Mouse (Mus musculus): Measurements from ENCODE around the gene Hist1h3h. TPM values are rescaled to one million over a fixed set of nuclear protein-coding genes. Genes with fewer than 3 reads are reported as not detected.

The Hist1h3h gene
- polyA plus RNA-seq (2017; shearing (Covaris generic)): 1 to 10 TPM; 1.7 to 2.2 TPM

DNA sequence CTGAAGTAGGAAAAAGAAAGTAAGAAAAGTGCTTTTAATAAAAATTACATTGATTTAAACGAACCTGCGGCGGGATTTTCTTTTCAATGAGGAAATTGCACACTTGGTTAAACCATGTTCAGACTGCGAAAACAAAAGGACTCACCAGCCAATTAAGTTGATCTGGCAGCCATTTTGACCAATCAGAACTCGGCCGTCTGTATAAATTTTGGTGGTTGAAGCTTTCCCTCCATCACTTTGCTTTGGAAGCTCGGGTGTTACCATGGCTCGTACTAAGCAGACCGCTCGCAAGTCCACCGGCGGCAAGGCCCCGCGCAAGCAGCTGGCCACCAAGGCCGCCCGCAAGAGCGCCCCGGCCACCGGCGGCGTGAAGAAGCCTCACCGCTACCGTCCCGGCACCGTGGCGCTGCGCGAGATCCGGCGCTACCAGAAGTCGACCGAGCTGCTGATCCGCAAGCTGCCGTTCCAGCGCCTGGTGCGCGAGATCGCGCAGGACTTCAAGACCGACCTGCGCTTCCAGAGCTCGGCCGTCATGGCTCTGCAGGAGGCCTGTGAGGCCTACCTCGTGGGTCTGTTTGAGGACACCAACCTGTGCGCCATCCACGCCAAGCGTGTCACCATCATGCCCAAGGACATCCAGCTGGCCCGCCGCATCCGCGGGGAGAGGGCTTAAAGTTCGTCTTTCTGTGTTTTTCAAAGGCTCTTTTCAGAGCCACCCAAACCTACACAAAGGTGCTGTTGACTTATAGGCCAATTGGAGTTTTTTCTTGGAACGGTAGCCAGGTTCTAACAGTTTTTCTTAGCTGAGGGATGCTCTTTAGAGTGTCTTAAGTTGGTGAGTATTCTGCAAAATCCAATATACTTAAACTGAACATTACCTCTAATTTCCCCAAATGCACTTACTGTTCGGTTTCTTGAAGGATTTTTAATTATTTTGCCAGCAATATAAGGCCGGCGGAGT is at the start of gene Hist1h3h:
Gene Hist1h3h, plus strand, starts transcription at position 263 of the 961 bp plus-strand sequence.

GRCm38 (mm10) chr13:21677305-21677704 is 40.2 kb upstream of the Hist1h3h start, which contains the start of gene Olfr1360:
Gene Olfr1360, minus strand, starts transcription at chr13:21677405.

DNA sequence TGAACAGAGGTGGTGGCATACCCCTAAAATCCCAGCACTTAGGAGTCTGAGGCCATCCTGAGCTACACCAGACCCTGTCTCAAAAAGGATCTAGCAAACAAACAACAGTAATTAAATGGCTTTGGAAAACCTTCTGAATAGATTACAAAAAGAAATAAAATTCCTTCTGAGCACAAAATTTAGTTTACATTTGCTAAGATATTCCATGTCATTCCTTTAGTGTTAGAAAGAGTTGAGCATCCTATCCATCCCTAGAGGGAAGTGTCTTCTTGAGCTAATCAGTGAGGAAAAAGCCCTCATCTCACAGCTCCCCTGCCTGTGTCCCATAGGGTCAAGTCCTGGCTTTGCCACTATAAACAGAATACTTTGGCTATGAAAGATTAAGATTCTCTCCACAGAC is 19.6 kb upstream of the Hist1h3h start, which contains the start of gene Olfr1359:
Gene Olfr1359, plus strand, starts transcription at position 301 of the 400 bp plus-strand sequence.

GRCm38 (mm10) chr13:21715864-21716539 is 1.5 kb upstream of the Hist1h3h start, which contains the start of the genes Hist1h2bl and Hist1h2ai:
Gene Hist1h2bl, minus strand, starts transcription at chr13:21716143.
Gene Hist1h2ai, plus strand, starts transcription at chr13:21716422.

DNA sequence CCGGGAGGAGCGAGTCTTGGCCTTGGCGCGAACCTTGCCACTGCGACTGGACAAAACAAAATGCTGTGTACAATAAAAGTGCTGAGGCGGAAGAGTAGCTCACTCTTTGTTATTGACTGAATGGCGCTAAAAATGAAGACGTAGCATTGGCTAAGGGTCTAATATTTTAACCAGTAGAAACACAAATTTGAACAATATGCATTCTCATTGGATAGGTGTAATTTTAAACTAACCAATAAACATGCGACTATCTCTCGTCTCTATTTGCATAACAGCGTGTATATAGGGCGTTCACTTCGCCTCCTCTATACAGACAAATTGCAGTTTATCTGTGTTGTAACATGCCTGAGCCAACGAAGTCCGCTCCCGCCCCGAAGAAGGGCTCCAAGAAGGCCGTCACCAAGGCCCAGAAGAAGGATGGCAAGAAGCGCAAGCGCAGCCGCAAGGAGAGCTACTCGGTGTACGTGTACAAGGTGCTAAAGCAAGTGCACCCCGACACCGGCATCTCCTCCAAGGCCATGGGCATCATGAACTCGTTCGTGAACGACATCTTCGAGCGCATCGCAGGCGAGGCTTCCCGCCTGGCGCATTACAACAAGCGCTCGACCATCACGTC is 4.4 kb downstream of the Hist1h3h start, which contains the start of gene Hist1h2bm:
Gene Hist1h2bm, plus strand, starts transcription at position 288 of the 616 bp plus-strand sequence.

GRCm38 (mm10) chr13:21734906-21735767 is 17.7 kb downstream of the Hist1h3h start, which contains the start of gene Hist1h4j:
Gene Hist1h4j, plus strand, starts transcription at chr13:21735064.

GRCm38 (mm10) chr13:21750159-21751017 is 32.9 kb downstream of the Hist1h3h start, which contains the start of gene Hist1h4k:
Gene Hist1h4k, minus strand, starts transcription at chr13:21750505.

DNA sequence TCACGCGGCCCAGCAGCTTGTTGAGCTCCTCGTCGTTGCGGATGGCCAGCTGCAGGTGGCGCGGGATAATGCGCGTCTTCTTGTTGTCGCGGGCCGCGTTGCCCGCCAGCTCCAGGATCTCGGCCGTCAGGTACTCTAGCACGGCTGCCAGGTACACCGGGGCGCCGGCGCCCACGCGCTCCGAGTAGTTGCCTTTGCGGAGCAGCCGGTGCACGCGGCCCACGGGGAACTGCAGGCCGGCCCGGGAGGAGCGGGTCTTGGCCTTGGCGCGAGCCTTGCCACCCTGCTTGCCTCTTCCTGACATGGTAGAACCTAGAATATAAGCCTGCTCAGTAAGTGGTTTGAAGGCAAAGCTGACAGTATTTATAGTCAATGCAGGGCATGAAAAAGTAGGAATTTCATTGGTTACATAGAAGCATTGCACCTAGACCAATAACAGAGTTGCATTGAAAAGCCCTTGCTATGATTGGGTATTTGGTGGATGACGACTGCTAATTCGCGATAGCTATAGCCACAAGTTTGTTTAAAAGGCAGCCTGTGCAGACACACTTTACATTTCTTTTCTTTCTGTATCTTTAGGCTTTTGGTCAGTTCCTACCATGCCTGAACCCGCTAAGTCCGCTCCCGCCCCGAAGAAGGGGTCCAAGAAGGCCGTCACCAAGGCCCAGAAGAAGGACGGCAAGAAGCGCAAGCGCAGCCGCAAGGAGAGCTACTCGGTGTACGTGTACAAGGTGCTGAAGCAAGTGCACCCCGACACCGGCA is 36.2 kb downstream of the Hist1h3h start, which contains the start of the genes Hist1h2ak and Hist1h2bn:
Gene Hist1h2ak, minus strand, starts transcription at position 304 of the 762 bp plus-strand sequence.
Gene Hist1h2bn, plus strand, starts transcription at position 600 of the 762 bp plus-strand sequence.

Other genes with a start within 250 kb of the Hist1h3h start
- under 1 TPM; 0.11 to 0.44 TPM for gene Nkapl, start 249.2 kb upstream of the Hist1h3h start, polyA plus RNA-seq (2017; shearing (Covaris generic))
- not detected for gene Zkscan4, start 238.8 kb upstream of the Hist1h3h start, polyA plus RNA-seq (2017; shearing (Covaris generic))
- not detected for gene Gm10065, start 238.2 kb upstream of the Hist1h3h start, polyA plus RNA-seq (2017; shearing (Covaris generic))
- under 1 TPM; 0.08 to 0.54 TPM for gene AK157302, start 222.4 kb upstream of the Hist1h3h start, polyA plus RNA-seq (2017; shearing (Covaris generic))
- gene Gm11273, start 216.2 kb upstream of the Hist1h3h start, polyA plus RNA-seq (2017; shearing (Covaris generic)): 10 to 100 TPM; 10.6 to 16.4 TPM
- gene Zkscan8, start 186.5 kb upstream of the Hist1h3h start, polyA plus RNA-seq (2017; shearing (Covaris generic)): 10 to 100 TPM in 1 of 2 experiments, 1 to 10 TPM in 1; 7.6 to 12.8 TPM
- not detected for gene Olfr1366, start 174.9 kb upstream of the Hist1h3h start, polyA plus RNA-seq (2017; shearing (Covaris generic))
- 1 to 10 TPM in 1 of 2 experiments, under 1 TPM in 1; 0.95 to 2.1 TPM for gene Olfr1535, start 157.8 kb upstream of the Hist1h3h start, polyA plus RNA-seq (2017; shearing (Covaris generic))
- not detected for gene Olfr1364, start 135.9 kb upstream of the Hist1h3h start, polyA plus RNA-seq (2017; shearing (Covaris generic))
- gene Olfr1362, start 103.6 kb upstream of the Hist1h3h start, polyA plus RNA-seq (2017; shearing (Covaris generic)): not detected
- gene Olfr11, start 75.1 kb upstream of the Hist1h3h start, polyA plus RNA-seq (2017; shearing (Covaris generic)): not detected
- gene Olfr1361, start 54.3 kb upstream of the Hist1h3h start, polyA plus RNA-seq (2017; shearing (Covaris generic)): under 1 TPM in 1 of 2 experiments, not detected in 1; 0.60 TPM
- under 1 TPM in 1 of 2 experiments, not detected in 1; 0.21 TPM for gene Olfr1360, start 40.3 kb upstream of the Hist1h3h start, polyA plus RNA-seq (2017; shearing (Covaris generic))
- gene Olfr1359, start 19.5 kb upstream of the Hist1h3h start, polyA plus RNA-seq (2017; shearing (Covaris generic)): under 1 TPM in 1 of 2 experiments, not detected in 1; 0.71 TPM
- 1 to 10 TPM in 1 of 2 experiments, not detected in 1; 1.4 TPM for gene Hist1h2bl, start 1.5 kb upstream of the Hist1h3h start, polyA plus RNA-seq (2017; shearing (Covaris generic))
- 10 to 100 TPM; 14.1 to 15.1 TPM for gene Hist1h2ai, start 1.2 kb upstream of the Hist1h3h start, polyA plus RNA-seq (2017; shearing (Covaris generic))
- gene Hist1h2bm, start 4.4 kb downstream of the Hist1h3h start, polyA plus RNA-seq (2017; shearing (Covaris generic)): not detected
- gene Hist1h4j, start 17.4 kb downstream of the Hist1h3h start, polyA plus RNA-seq (2017; shearing (Covaris generic)): under 1 TPM in 1 of 2 experiments, not detected in 1; 0.34 TPM
- 10 to 100 TPM in 1 of 2 experiments, 1 to 10 TPM in 1; 4.7 to 30.8 TPM for gene Hist1h4k, start 32.8 kb downstream of the Hist1h3h start, polyA plus RNA-seq (2017; shearing (Covaris generic))
- 1 to 10 TPM; 2.4 to 8.2 TPM for gene Hist1h2ak, start 36.2 kb downstream of the Hist1h3h start, polyA plus RNA-seq (2017; shearing (Covaris generic))
- gene Hist1h2bn, start 36.5 kb downstream of the Hist1h3h start, polyA plus RNA-seq (2017; shearing (Covaris generic)): 1 to 10 TPM; 3.2 to 5.7 TPM
- 1 to 10 TPM; 2.0 to 3.3 TPM for gene Hist1h1b, start 63.0 kb downstream of the Hist1h3h start, polyA plus RNA-seq (2017; shearing (Covaris generic))
- gene Hist1h3i, start 65.7 kb downstream of the Hist1h3h start, polyA plus RNA-seq (2017; shearing (Covaris generic)): 1 to 10 TPM in 1 of 2 experiments, not detected in 1; 1.5 TPM
- gene Hist1h2an, start 69.6 kb downstream of the Hist1h3h start, polyA plus RNA-seq (2017; shearing (Covaris generic)): 1 to 10 TPM; 2.5 to 3.2 TPM
- gene Hist1h2bp, start 69.8 kb downstream of the Hist1h3h start, polyA plus RNA-seq (2017; shearing (Covaris generic)): 1 to 10 TPM in 1 of 2 experiments, not detected in 1; 1.6 TPM
- gene Hist1h2bq, start 92.5 kb downstream of the Hist1h3h start, polyA plus RNA-seq (2017; shearing (Covaris generic)): 10 to 100 TPM in 1 of 2 experiments, 1 to 10 TPM in 1; 7.5 to 13.4 TPM
- gene Hist1h2ao, start 92.8 kb downstream of the Hist1h3h start, polyA plus RNA-seq (2017; shearing (Covaris generic)): not detected
- 10 to 100 TPM; 42.5 to 43.7 TPM for gene Hist1h4m, start 94.1 kb downstream of the Hist1h3h start, polyA plus RNA-seq (2017; shearing (Covaris generic))
- gene Hist1h4n, start 114.5 kb downstream of the Hist1h3h start, polyA plus RNA-seq (2017; shearing (Covaris generic)): 10 to 100 TPM; 22.4 to 34.7 TPM
- gene Hist1h2ap, start 115.8 kb downstream of the Hist1h3h start, polyA plus RNA-seq (2017; shearing (Covaris generic)): 100 to 1,000 TPM; 128 to 153 TPM
- 10 to 100 TPM in 1 of 2 experiments, 1 to 10 TPM in 1; 7.3 to 14.5 TPM for gene Hist1h2br, start 116.1 kb downstream of the Hist1h3h start, polyA plus RNA-seq (2017; shearing (Covaris generic))
- gene Zfp184, start 227.4 kb downstream of the Hist1h3h start, polyA plus RNA-seq (2017; shearing (Covaris generic)): under 1 TPM in 1 of 2 experiments, not detected in 1; 0.36 TPM

Measured in inflammation-experienced regulatory T-cells (primary cell).